Mouse (Mus musculus) right cerebral cortex, postnatal 4 days (tissue): ENCODE measurements around the gene B4galnt1.

ENCODE experiments used
- DNase-seq: peaks from one replicate; pipeline ENCODE4 v3.0.0-alpha.2; 2022

Gene B4galnt1

DNA sequence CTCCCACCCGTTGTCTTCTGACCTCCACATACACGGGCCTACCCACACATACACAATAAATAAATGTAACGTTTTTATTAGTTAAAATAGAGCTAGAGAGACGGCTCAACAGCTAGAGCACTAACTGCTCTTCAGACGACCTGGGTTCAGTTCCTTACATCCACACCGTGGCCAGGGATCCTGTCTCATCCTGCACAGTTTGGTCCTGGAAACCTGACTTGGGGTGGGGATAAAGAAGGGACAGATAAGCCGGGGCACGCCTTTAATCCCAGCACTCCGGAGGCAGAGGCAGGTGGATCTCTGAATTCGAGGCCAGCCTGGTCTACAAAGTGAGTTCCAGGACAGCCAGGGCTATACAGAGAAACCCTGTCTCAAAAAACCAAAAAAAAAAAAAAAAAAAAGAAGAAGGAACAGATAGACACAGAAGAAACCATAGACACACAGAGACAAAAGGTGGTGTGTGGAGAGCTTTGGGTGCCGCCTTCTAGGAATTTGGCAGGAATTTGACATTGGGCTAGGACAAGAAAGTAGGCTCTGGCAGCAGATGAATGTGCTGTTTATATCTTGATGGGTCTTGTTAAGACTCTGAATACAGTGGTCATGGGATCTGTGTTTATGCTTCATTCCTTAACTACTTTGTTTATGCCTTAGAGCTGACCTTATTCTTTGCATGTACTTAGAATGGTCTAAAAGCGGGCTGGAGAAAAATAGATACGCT is 48.8 kb downstream of the B4galnt1 start:
- no peak for DNase-seq

DNA sequence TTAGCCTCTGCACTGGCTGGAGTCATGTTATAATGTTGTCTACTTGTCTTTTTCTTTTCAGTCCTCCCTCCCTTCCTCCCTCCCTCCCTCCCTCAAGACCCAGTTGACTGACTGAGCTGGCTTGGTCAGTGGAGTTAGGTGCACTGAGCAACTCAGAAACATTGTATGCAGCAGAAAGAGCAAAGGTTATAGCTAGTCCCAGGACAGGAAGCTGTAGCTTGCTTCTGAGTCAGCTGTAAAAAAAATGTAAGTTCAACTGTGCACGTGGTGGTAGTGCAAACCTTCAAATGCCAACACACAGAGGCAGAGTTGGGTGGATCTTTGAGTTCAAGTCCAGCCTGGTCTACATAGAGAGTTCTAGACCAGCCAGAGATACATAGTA is 49.4 kb downstream of the B4galnt1 start:
- DNase-seq = no peak

DNA sequence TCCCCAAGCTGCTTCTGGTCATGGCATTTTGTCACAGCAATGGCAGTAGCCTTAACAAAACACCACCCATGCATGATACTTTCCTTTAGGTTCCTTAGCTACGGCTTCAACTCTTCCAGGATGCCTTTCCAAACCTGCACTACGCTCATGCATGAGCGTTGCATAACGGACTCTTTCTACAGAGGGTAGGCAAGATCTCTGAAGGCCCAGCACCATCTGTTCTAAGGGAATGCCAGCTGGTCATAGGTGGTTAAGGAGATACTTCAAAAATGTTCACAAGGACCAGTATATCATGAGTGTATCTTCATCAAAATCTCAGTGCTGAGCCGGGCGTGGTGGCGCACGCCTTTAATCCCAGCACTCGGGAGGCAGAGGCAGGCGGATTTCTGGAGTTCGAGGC is 51.4 kb downstream of the B4galnt1 start:
- DNase-seq = no peak

DNA sequence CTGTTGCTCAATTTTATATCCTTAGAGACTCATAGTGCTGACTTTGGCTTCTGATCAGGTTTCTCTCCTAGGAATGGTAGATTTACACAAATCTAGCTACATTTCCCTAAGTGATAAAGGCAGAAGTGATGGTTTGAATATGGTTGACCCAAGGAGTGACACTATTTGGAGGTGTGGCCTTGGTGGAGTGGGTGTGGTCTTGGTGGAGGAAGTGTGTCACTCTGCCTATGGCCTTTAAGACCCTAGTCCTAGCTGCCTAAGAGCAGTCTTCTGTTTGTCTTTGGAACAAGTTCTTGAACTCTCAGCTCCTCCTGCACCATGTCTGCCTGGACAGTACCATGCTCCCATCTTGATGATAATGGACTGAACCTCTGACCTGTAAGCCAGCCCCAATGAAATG is 52.2 kb downstream of the B4galnt1 start:
- no peak for DNase-seq

DNA sequence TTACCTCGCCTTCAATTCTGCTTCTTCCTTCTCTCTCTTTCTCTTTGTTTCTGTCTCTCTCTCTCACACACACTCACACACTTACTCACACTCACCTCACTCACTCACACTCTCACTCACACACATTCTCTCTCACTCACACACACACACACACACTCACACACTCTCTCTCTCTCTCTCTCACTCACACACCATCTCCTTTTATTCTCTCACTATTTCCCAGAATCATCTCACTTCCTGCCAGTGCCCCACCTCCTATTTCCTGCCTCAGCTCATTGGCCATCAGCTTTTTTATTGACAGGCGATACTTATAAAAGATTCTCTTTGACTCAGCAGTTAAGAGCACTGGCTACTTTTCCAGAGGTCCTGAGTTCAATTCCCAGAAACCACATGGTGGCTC is 53.3 kb downstream of the B4galnt1 start:
- no peak for DNase-seq
